Comparison of ENCODE assay signal across 10 mouse cellular contexts in the genomic region with DNA sequence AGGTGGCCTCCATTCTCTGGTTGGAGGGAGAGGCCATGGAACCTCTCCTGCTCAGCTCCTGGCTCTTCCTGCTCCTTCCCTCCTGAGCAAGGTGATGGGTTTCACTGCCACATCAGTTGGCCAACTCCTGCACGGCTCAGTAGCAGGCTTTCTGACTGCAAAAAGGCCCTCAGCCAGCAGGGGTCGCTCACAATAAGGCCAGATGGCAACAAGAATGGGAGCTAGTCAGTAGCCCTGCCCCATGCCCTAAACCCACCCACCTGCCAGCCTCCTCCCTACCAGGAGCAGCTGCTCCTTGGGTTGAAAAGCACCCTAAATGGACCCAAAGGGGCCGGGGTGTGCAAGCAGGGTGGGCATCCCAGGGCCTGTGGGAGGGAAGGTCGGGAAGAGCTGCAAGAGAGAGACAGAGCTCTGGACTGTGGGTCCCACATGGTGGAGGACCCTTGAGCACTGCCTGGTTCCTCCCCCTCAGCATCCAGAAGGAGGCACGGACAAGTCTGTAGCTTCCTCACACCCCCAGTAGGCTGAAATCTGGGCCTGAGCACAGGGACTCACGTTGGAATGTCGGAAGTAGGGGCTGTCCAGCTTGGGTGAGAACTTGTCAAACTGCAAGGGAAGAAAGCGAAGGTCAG. TPM values are rescaled to one million over a fixed set of nuclear protein-coding genes. Genes with fewer than 3 reads are reported as not detected.
DNase-seq lines count a peak whose midpoint lies in the region; ATAC-seq lines count a peak whose summit lies in the region.
"Had no signal": no experiment of that assay in that cellular context is flagged by ENCODE, and none has a peak within 500 bp of the region (broad histone marks: within the 10 kb centered on the region; RNA-seq: fewer than 3 reads in every experiment).

No protein-coding gene starts in this region.

- no peaks in the 10 kb centered on the region; the same call in 1 of the 2 replicates for H3K27me3 ChIP-seq in midbrain, embryonic 10.5 days (ENCODE audit: low read depth, poor library complexity, severe bottlenecking)
- H3K27me3 ChIP-seq: limb, embryonic 12.5 days had no signal

- no peak overlapping the region for H3K4me3 ChIP-seq in midbrain, embryonic 10.5 days
- H3K4me3 ChIP-seq: limb, embryonic 12.5 days had no signal

- 0 out of 2 replicates have a peak overlapping the region, but pooled peaks have one; percentile 24 for H3K27ac ChIP-seq in midbrain, embryonic 10.5 days (replicated peaks)
- H3K27ac ChIP-seq: limb, embryonic 12.5 days had no signal

- H3K36me3 ChIP-seq in midbrain, embryonic 10.5 days: peaks cover 89% of the 10 kb centered on the region

- H3K4me1 ChIP-seq in midbrain, embryonic 10.5 days: peaks cover 22% of the 10 kb centered on the region
- H3K4me1 ChIP-seq: limb, embryonic 12.5 days had no signal

- no peaks in the 10 kb centered on the region for H3K9me3 ChIP-seq in midbrain, embryonic 10.5 days (replicated peaks)
- H3K9me3 ChIP-seq: limb, embryonic 12.5 days had no signal

- intact Hi-C loops in left cerebral cortex, postnatal 25 days (cut with DNase I): loop anchor here (2.0 kb wide), 1 partner anchor 52 kb away; no protein-coding TSS in a partner anchor

- peak; percentile 46 for ATAC-seq in inflammation-experienced regulatory T-cells, adult 6 months

- 59% methylated on average over 8 of the region's 8 CpGs for WGBS in midbrain, embryonic 10.5 days

- DNase-seq in adrenal gland, adult (ENCODE audit: inconsistent age in 2 of 2, low spot score in 1 of 2): peak; percentile 68 to 87
- DNase-seq in adrenal gland, adult 8-10 months: no peak
- peak; percentile 93 for DNase-seq in cerebellum, adult 9-10 months
- peak; percentile 43 to 73 for DNase-seq in frontal cortex, postnatal 14 days (ENCODE audit: low spot score in 2 of 2)
- peak; percentile 65 to 74 for DNase-seq in left cerebral cortex, postnatal 25 days (ENCODE audit: low spot score in 2 of 2)
- DNase-seq in midbrain, embryonic 10.5 days (ENCODE audit: low spot score): peak; percentile 78
- DNase-seq in skeletal muscle tissue, adult 2 months (ENCODE audit: low read depth, low spot score): peak; percentile 30

RNA-seq across cellular contexts. Expression of a gene that starts 32.4 kb away (rescaled TPM):
- not detected for total RNA-seq in adrenal gland, adult 8-10 months (2022)
- under 1 TPM in 1 of 3 experiments, not detected in 2; 0.49 TPM for polyA plus RNA-seq in inflammation-experienced regulatory T-cells, adult 6 months (2017; shearing (Covaris generic))
- total RNA-seq in left cerebral cortex, postnatal 25 days (2021): not detected
- polyA plus RNA-seq in midbrain, embryonic 10.5 days (2016; fragmentation: Nextera tagmentation; extraction: Ambion mirVana): not detected in 2 replicates
- polyA plus RNA-seq: C2C12; limb, embryonic 12.5 days had no signal

RNA-seq across cellular contexts. Expression of a gene that starts 33.9 kb away (rescaled TPM):
- total RNA-seq in adrenal gland, adult 8-10 months (2022): 1 to 10 TPM; 1.1 to 2.2 (median 1.5) TPM
- not detected for polyA plus RNA-seq in inflammation-experienced regulatory T-cells, adult 6 months (2017; shearing (Covaris generic))
- total RNA-seq in left cerebral cortex, postnatal 25 days (2021): under 1 TPM in 1 of 2 experiments, not detected in 1; 0.23 TPM
- 0.62 and 0.73 TPM in 2 replicates for polyA plus RNA-seq in midbrain, embryonic 10.5 days (2016; fragmentation: Nextera tagmentation; extraction: Ambion mirVana)
